14 mouse cellular contexts compared by ENCODE assay signal in genomic region chr9:101266043-101266442, GRCm38 (mm10). TPM values are rescaled to one million over a fixed set of nuclear protein-coding genes. Genes with fewer than 3 reads are reported as not detected.
DNase-seq lines count a peak whose midpoint lies in the region; ATAC-seq lines count a peak whose summit lies in the region.
"Had no signal": no experiment of that assay in that cellular context is flagged by ENCODE, and none has a peak within 500 bp of the region (broad histone marks: within the 10 kb centered on the region; RNA-seq: fewer than 3 reads in every experiment).

No protein-coding gene starts in this region.

- no peak overlapping the region for H3K9ac ChIP-seq in embryonic facial prominence, embryonic 15.5 days
- H3K9ac ChIP-seq in kidney, embryonic 14.5 days (ENCODE audit: low read depth, low read length), result no peak overlapping the region
- H3K9ac ChIP-seq in neural tube, embryonic 15.5 days (replicated peaks), result no peak overlapping the region
- H3K9ac ChIP-seq: limb, embryonic 13.5 days had no signal

- peak; percentile 62 for DNase-seq in kidney, adult 11 months
- DNase-seq in kidney, postnatal 10 days, result no peak
- no peak for DNase-seq in left cerebral cortex, postnatal 4 days
- no peak for DNase-seq in urinary bladder, postnatal 10 days (ENCODE audit: low spot score)
- DNase-seq: cerebellum, adult 18-20 months; gastrocnemius, postnatal 25 days; heart, postnatal 10 days; thymus, postnatal 25 days had no signal

- no peak for ATAC-seq in embryonic facial prominence, embryonic 15.5 days (ENCODE audit: insufficient number of reproducible peaks, low FRiP score, low TSS enrichment, low read depth)
- ATAC-seq in kidney, embryonic 14.5 days (ENCODE audit: low FRiP score, low TSS enrichment), result no peak
- ATAC-seq in neural tube, embryonic 15.5 days (ENCODE audit: low FRiP score), result no peak
- no peak for ATAC-seq in erythroblast, adult 5-6 weeks (replicated peaks; ENCODE audit: low FRiP score, poor library complexity, severe bottlenecking)
- ATAC-seq: lung, postnatal 0 days had no signal

- no peaks in the 10 kb centered on the region for H3K9me3 ChIP-seq in embryonic facial prominence, embryonic 15.5 days (replicated peaks)
- no peaks in the 10 kb centered on the region for H3K9me3 ChIP-seq in kidney, embryonic 14.5 days (ENCODE audit: control insufficient read depth, low read length)
- H3K9me3 ChIP-seq in neural tube, embryonic 15.5 days (replicated peaks), result no peaks in the 10 kb centered on the region
- H3K9me3 ChIP-seq: limb, embryonic 13.5 days had no signal

- H3K27ac ChIP-seq in embryonic facial prominence, embryonic 15.5 days (replicated peaks), result peak overlapping the region; percentile 78
- peak overlapping the region; percentile 20; the same call in 1 of the 2 replicates for H3K27ac ChIP-seq in kidney, embryonic 14.5 days (ENCODE audit: low read depth, low read length)
- peak overlapping the region; percentile 72 for H3K27ac ChIP-seq in neural tube, embryonic 15.5 days (replicated peaks)
- H3K27ac ChIP-seq: limb, embryonic 13.5 days had no signal

- H3K4me1 ChIP-seq in embryonic facial prominence, embryonic 15.5 days, result peaks cover 17% of the 10 kb centered on the region; the same call in 1 of the 2 replicates
- peaks cover 7% of the 10 kb centered on the region; the same call in 1 of the 2 replicates for H3K4me1 ChIP-seq in kidney, embryonic 14.5 days (ENCODE audit: control insufficient read depth, insufficient read depth, low read length)
- H3K4me1 ChIP-seq in neural tube, embryonic 15.5 days, result peaks cover 27% of the 10 kb centered on the region

- H3K27me3 ChIP-seq in embryonic facial prominence, embryonic 15.5 days, result no peaks in the 10 kb centered on the region
- no peaks in the 10 kb centered on the region for H3K27me3 ChIP-seq in kidney, embryonic 14.5 days (ENCODE audit: control insufficient read depth, insufficient read depth, low read length)
- H3K27me3 ChIP-seq in neural tube, embryonic 15.5 days (replicated peaks), result no peaks in the 10 kb centered on the region
- H3K27me3 ChIP-seq: limb, embryonic 13.5 days had no signal

- WGBS in embryonic facial prominence, embryonic 15.5 days, result 30% methylated on average over 8 of the region's 8 CpGs
- WGBS in kidney, embryonic 14.5 days, result 69% methylated on average over 8 of the region's 8 CpGs
- WGBS in neural tube, embryonic 15.5 days, result 48% methylated on average over 8 of the region's 8 CpGs

- peak overlapping the region; percentile 39 for H3K4me2 ChIP-seq in embryonic facial prominence, embryonic 15.5 days (replicated peaks)
- H3K4me2 ChIP-seq in kidney, embryonic 14.5 days (replicated peaks; ENCODE audit: low read depth, low read length), result no peak overlapping the region
- peak overlapping the region; percentile 40 for H3K4me2 ChIP-seq in neural tube, embryonic 15.5 days

- intact Hi-C loops in left cerebral cortex, postnatal 4 days (cut with DNase I), result no loop called here

- peak overlapping the region; percentile 2; the same call in 1 of the 2 replicates for H3K4me3 ChIP-seq in embryonic facial prominence, embryonic 15.5 days (replicated peaks)
- H3K4me3 ChIP-seq in kidney, embryonic 14.5 days (ENCODE audit: low read length), result no peak overlapping the region
- no peak overlapping the region for H3K4me3 ChIP-seq in neural tube, embryonic 15.5 days (replicated peaks)
- H3K4me3 ChIP-seq: limb, embryonic 13.5 days had no signal

- H3K36me3 ChIP-seq in embryonic facial prominence, embryonic 15.5 days, result no peaks in the 10 kb centered on the region
- no peaks in the 10 kb centered on the region for H3K36me3 ChIP-seq in kidney, embryonic 14.5 days (ENCODE audit: control insufficient read depth, insufficient read depth, low read length)
- no peaks in the 10 kb centered on the region for H3K36me3 ChIP-seq in neural tube, embryonic 15.5 days
- H3K36me3 ChIP-seq: limb, embryonic 13.5 days had no signal

RNA-seq across cellular contexts. Expression of gene Ppp2r3a, which starts 14.4 kb away (rescaled TPM):
- 16.1 and 18.5 TPM in 2 replicates for polyA plus RNA-seq in embryonic facial prominence, embryonic 15.5 days (2015; fragmentation: Nextera tagmentation; extraction: Ambion mirVana)
- 15.3 and 23.5 TPM in 2 replicates for polyA plus RNA-seq in kidney, embryonic 14.5 days (2014; fragmentation: Nextera tagmentation; extraction: Ambion mirVana)
- polyA plus RNA-seq in neural tube, embryonic 15.5 days (2015; fragmentation: Nextera tagmentation; extraction: Ambion mirVana), result 18.2 and 20.5 TPM in 2 replicates
- total RNA-seq in erythroblast, adult 5-6 weeks (2015; ENCODE audit: low replicate concordance), result 0.58 and 2.5 TPM in 2 replicates
- 0.09 and 0.98 TPM in 2 replicates for total RNA-seq in erythroblast, adult 5-6 weeks (2017; ENCODE audit: low replicate concordance)
- total RNA-seq in left cerebral cortex, postnatal 4 days (2021), result 10 to 100 TPM; 49.8 to 52.4 TPM

Comparison
In these comparisons a context has a peak if more than half of its experiments do, and no peak if none do; other contexts are left out.
1. H3K27ac ChIP-seq: peak in every context shown above with its lines; median percentile 78 in embryonic facial prominence, embryonic 15.5 days; 72 in neural tube, embryonic 15.5 days; 20 in kidney, embryonic 14.5 days.